Mouse (Mus musculus) spleen, adult 12 weeks (tissue): ENCODE data around the gene Uso1.

Experiments used
- DNase-seq: peaks from one replicate; pipeline ENCODE4 v3.0.0; 2022; ENCODE audit warnings: low spot score

Gene Uso1

GRCm38 (mm10) chr5:92137239-92138046 is at the start of gene Uso1:
TSS of gene Uso1 (plus strand) at chr5:92137938.
- peak; percentile 98 for DNase-seq

- no peak for DNase-seq
These were observed 44.3 kb upstream of the Uso1 start for GRCm38 (mm10) chr5:92093263-92094061.

GRCm38 (mm10) chr5:92094062-92094415 is 43.7 kb upstream of the Uso1 start:
- DNase-seq, result no peak

GRCm38 (mm10) chr5:92096786-92097185 is 41.0 kb upstream of the Uso1 start:
- DNase-seq, result no peak

GRCm38 (mm10) chr5:92097779-92098178 is 40.0 kb upstream of the Uso1 start:
- no peak for DNase-seq

- DNase-seq, result no peak
These were observed 39.2 kb upstream of the Uso1 start for GRCm38 (mm10) chr5:92098351-92099109.

GRCm38 (mm10) chr5:92101601-92102000 is 36.1 kb upstream of the Uso1 start:
- DNase-seq, result no peak

GRCm38 (mm10) chr5:92103062-92103461 is 34.7 kb upstream of the Uso1 start:
- no peak for DNase-seq

- DNase-seq, result no peak
These were observed 33.8 kb upstream of the Uso1 start for GRCm38 (mm10) chr5:92103816-92104415.

GRCm38 (mm10) chr5:92106327-92107125 is 31.2 kb upstream of the Uso1 start:
- no peak for DNase-seq

- DNase-seq, result no peak
These were observed 30.5 kb upstream of the Uso1 start for GRCm38 (mm10) chr5:92107282-92107681.

GRCm38 (mm10) chr5:92110818-92111355 is 26.9 kb upstream of the Uso1 start:
- no peak for DNase-seq

- DNase-seq, result no peak
These were observed 25.6 kb upstream of the Uso1 start for GRCm38 (mm10) chr5:92112175-92112574.

GRCm38 (mm10) chr5:92112585-92112984 is 25.2 kb upstream of the Uso1 start:
- no peak for DNase-seq

- no peak for DNase-seq
These were observed 24.3 kb upstream of the Uso1 start for GRCm38 (mm10) chr5:92113484-92113883.

GRCm38 (mm10) chr5:92114223-92114622 is 23.5 kb upstream of the Uso1 start:
- DNase-seq, result no peak

- no peak for DNase-seq
These were observed 22.8 kb upstream of the Uso1 start for GRCm38 (mm10) chr5:92114939-92115338.

GRCm38 (mm10) chr5:92117823-92118403 is 19.8 kb upstream of the Uso1 start:
- DNase-seq, result no peak

- DNase-seq, result no peak
These were observed 16.1 kb upstream of the Uso1 start for GRCm38 (mm10) chr5:92121636-92122035.

GRCm38 (mm10) chr5:92125446-92125845 is 12.3 kb upstream of the Uso1 start:
- no peak for DNase-seq
